Mouse (Mus musculus): ENCODE measurements around the gene Dbx1.

- TF ChIP-seq POLR2AphosphoS2 (IDR thresholded peaks at IDR 0.05; ENCODE audit: insufficient read length, low read depth) (no peak), POLR2A (IDR thresholded peaks at IDR 0.05; ENCODE audit: insufficient read length, low read depth) (no peak), USF1 (IDR thresholded peaks at IDR 0.05; ENCODE audit: low read depth) (no peak), MYOG (IDR thresholded peaks at IDR 0.05; ENCODE audit: control insufficient read depth in 1 of 3, insufficient read depth in 1 of 3, insufficient read length in 2 of 3, low read depth in 2 of 3) (no peak), MYOD1 (IDR thresholded peaks at IDR 0.05; ENCODE audit: control insufficient read depth in 1 of 3, insufficient read length in 2 of 3, low read depth in 2 of 3) (no peak), TCF12 (IDR thresholded peaks at IDR 0.05; ENCODE audit: insufficient read depth, poor library complexity, severe bottlenecking) (no peak), MAX (IDR thresholded peaks at IDR 0.05; ENCODE audit: low read depth) (no peak), CEBPB (IDR thresholded peaks at IDR 0.05; ENCODE audit: insufficient read depth, poor library complexity, severe bottlenecking) (no peak), REST (IDR thresholded peaks at IDR 0.05; ENCODE audit: insufficient read depth, insufficient read length) (no peak), E2F4 (IDR thresholded peaks at IDR 0.05; ENCODE audit: insufficient read depth) (no peak), TCF3 (IDR thresholded peaks at IDR 0.05; ENCODE audit: insufficient read length, low read depth) (no peak), SRF (IDR thresholded peaks at IDR 0.05; ENCODE audit: control insufficient read depth, insufficient read length, low read depth) (no peak)
Measured at GRCm38 (mm10) chr7:49637281-49637680, 632 bp upstream of the Dbx1 start.
